Mouse (Mus musculus): Measurements from ENCODE around the gene Gm21677.
"Not testable (repeated sequence)": the region's sequence is repeated elsewhere in the genome, so short reads cannot be mapped to it uniquely, and the experiment has no call there.

Gene Gm21677

GRCm38 (mm10) chrY:3306349-3306748 lies at the start of gene Gm21677:
Gene Gm21677 (minus strand): TSS chrY:3306449.
- in situ Hi-C loops (cut with MseI, MboI): not testable (repeated sequence)

- in situ Hi-C loops (cut with MseI, MboI): not testable (repeated sequence)
These were observed 39.0 kb upstream of the Gm21677 start, which contains the start of gene Gm21693 for GRCm38 (mm10) chrY:3345229-3345628. Gene Gm21693 (minus strand): TSS chrY:3345329.

DNA sequence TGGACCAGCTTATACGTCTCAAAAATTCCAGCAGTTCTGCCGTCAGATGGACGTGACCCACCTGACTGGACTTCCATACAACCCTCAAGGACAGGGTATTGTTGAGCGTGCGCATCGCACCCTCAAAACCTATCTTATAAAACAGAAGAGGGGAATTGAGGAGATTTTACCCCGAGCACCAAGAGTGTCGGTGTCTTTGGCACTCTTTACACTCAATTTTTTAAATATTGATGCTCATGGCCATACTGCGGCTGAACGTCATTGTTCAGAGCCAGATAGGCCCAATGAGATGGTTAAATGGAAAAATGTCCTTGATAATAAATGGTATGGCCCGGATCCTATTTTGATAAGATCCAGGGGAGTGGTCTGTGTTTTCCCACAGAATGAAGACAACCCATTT lies 34.4 kb upstream of the Gm21677 start:
- in situ Hi-C loops (cut with MseI, MboI): not testable (repeated sequence)

Data from mouse trophoblast stem cell (cell line).